Mouse (Mus musculus): ENCODE data around the gene Mvp.

DNA sequence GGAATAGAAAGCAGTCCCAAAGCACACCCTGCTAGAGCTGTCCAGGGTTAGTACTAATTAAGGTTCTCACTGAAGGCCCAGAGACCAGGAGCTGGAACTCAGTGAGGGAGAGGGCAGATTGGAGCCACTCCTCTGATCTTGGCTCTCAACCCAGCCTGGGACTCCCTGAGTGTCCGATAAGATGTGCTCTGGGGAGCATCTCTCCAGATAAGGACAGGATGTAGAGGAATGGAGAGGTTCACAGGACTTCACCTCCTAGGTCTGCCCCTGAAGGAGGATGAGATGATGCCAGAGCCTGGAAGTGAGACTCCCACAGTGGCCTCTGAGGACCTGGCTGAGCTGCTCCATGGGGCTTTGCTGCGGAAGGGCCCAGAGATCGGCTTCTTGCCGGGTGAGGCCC lies 62.7 kb downstream of the Mvp start:
- TF ChIP-seq GATA1 (IDR thresholded peaks at IDR 0.05; ENCODE audit: borderline replicate concordance, low read length) (no peak), FLI1 (IDR thresholded peaks at IDR 0.05; ENCODE audit: low read length) (no peak)
